In genomic region chr10:81507691-81508489, GRCm38 (mm10) we compare ENCODE assay signal across 28 mouse cellular contexts. TPM values are rescaled to one million over a fixed set of nuclear protein-coding genes. Genes with fewer than 3 reads are reported as not detected.
DNase-seq lines count a peak whose midpoint lies in the region; ATAC-seq and TF ChIP-seq lines count a peak whose summit lies in the region.
"Had no signal": no experiment of that assay in that cellular context is flagged by ENCODE, and none has a peak within 500 bp of the region (broad histone marks: within the 10 kb centered on the region; RNA-seq: fewer than 3 reads in every experiment).

No protein-coding gene starts in this region.

- H3K9ac ChIP-seq in forebrain, embryonic 14.5 days (ENCODE audit: low read length) = no peak overlapping the region
- no peak overlapping the region for H3K9ac ChIP-seq in kidney, embryonic 16.5 days (replicated peaks; ENCODE audit: low read length)
- H3K9ac ChIP-seq: embryonic facial prominence, embryonic 12.5 days; heart, embryonic 13.5 days; liver, embryonic 15.5 days; lung, embryonic 15.5 days had no signal

- peak; percentile 65 for ATAC-seq in monocyte, adult 5-6 weeks (replicated peaks; ENCODE audit: insufficient number of reproducible peaks, low FRiP score, low TSS enrichment, poor library complexity, severe bottlenecking)
- no peak for ATAC-seq in forebrain, embryonic 14.5 days
- ATAC-seq in kidney, embryonic 16.5 days (ENCODE audit: low FRiP score, low TSS enrichment) = no peak
- ATAC-seq: hindbrain, postnatal 0 days had no signal

- peak overlapping the region; percentile 76 for H3K4me3 ChIP-seq in E14TG2a.4 (replicated peaks; ENCODE audit: low read length)
- no peak overlapping the region for H3K4me3 ChIP-seq in forebrain, embryonic 14.5 days (ENCODE audit: low read depth, low read length)
- H3K4me3 ChIP-seq in kidney, embryonic 16.5 days (ENCODE audit: low read length) = no peak overlapping the region
- H3K4me3 ChIP-seq: embryonic facial prominence, embryonic 12.5 days; heart, embryonic 13.5 days; limb, embryonic 10.5 days; liver, embryonic 15.5 days; lung, embryonic 15.5 days had no signal

- 82% methylated on average over 13 of the region's 13 CpGs for WGBS in forebrain, embryonic 14.5 days
- 63% methylated on average over 13 of the region's 13 CpGs for WGBS in kidney, embryonic 16.5 days

- H3K27ac ChIP-seq in forebrain, embryonic 14.5 days (ENCODE audit: low read depth, low read length) = no peak overlapping the region
- H3K27ac ChIP-seq in kidney, embryonic 16.5 days (ENCODE audit: low read length) = no peak overlapping the region
- H3K27ac ChIP-seq: embryonic facial prominence, embryonic 12.5 days; heart, embryonic 13.5 days; hindbrain, postnatal 0 days; kidney, postnatal 0 days; limb, embryonic 10.5 days; liver, embryonic 15.5 days; lung, embryonic 15.5 days had no signal

- TF ChIP-seq CTCF in E14TG2a.4 (conservative IDR thresholded peaks at IDR 0.05; ENCODE audit: low read length) = no peak

- no peak overlapping the region for H3K4me2 ChIP-seq in forebrain, embryonic 14.5 days (ENCODE audit: low read length)
- H3K4me2 ChIP-seq in kidney, embryonic 16.5 days (replicated peaks; ENCODE audit: low read depth, low read length) = no peak overlapping the region
- H3K4me2 ChIP-seq: embryonic facial prominence, embryonic 12.5 days; heart, embryonic 13.5 days; liver, embryonic 15.5 days; lung, embryonic 15.5 days had no signal

- peaks cover 38% of the 10 kb centered on the region for H3K36me3 ChIP-seq in E14TG2a.4 (ENCODE audit: insufficient read depth, low read length)
- no peaks in the 10 kb centered on the region for H3K36me3 ChIP-seq in forebrain, embryonic 14.5 days (ENCODE audit: control insufficient read depth, insufficient read depth, low read length)
- no peaks in the 10 kb centered on the region for H3K36me3 ChIP-seq in kidney, embryonic 16.5 days (ENCODE audit: insufficient read depth, low read length)
- H3K36me3 ChIP-seq: embryonic facial prominence, embryonic 12.5 days; heart, embryonic 13.5 days; limb, embryonic 10.5 days; lung, embryonic 15.5 days had no signal

- H3K4me1 ChIP-seq in E14TG2a.4 (replicated peaks; ENCODE audit: low read depth, low read length) = peaks cover 91% of the 10 kb centered on the region
- H3K4me1 ChIP-seq in forebrain, embryonic 14.5 days (ENCODE audit: control insufficient read depth, insufficient read depth, low read length) = no peaks in the 10 kb centered on the region
- 0 out of 2 replicates have a peak, but pooled peaks cover under 1% of the 10 kb centered on the region for H3K4me1 ChIP-seq in kidney, embryonic 16.5 days (ENCODE audit: insufficient read depth, low read length)

- DNase-seq in CD4-positive, CD25-positive, alpha-beta regulatory T cell, adult 2 months (ENCODE audit: low read depth, low spot score) = peak; percentile 81
- peak; percentile 63 for DNase-seq in WW6 (ENCODE audit: low read depth, low spot score)
- no peak for DNase-seq in gastrocnemius, postnatal 4 days (ENCODE audit: low spot score in 2 of 2)
- DNase-seq in forebrain, embryonic 14.5 days (ENCODE audit: low spot score) = no peak
- DNase-seq in thymus, postnatal 4 days = no peak
- DNase-seq: adrenal gland, postnatal 10 days; cerebellum, adult 2 months; cerebellum, postnatal 25 days; heart, adult 18-20 months; heart, postnatal 14 days; kidney, adult 18-20 months; liver; lung, postnatal 36 days; midbrain, embryonic 14.5 days; right cerebral cortex, postnatal 25 days; spleen, adult 18-20 months; thymus, postnatal 25 days had no signal

- H3K9me3 ChIP-seq in E14TG2a.4 (ENCODE audit: low read length) = peaks cover 6% of the 10 kb centered on the region; the same call in 1 of the 2 replicates
- H3K9me3 ChIP-seq in forebrain, embryonic 14.5 days (replicated peaks; ENCODE audit: control insufficient read depth, low read length) = no peaks in the 10 kb centered on the region
- no peaks in the 10 kb centered on the region for H3K9me3 ChIP-seq in kidney, embryonic 16.5 days (ENCODE audit: low read length)
- H3K9me3 ChIP-seq: embryonic facial prominence, embryonic 12.5 days; heart, embryonic 13.5 days; limb, embryonic 10.5 days; liver, embryonic 15.5 days; lung, embryonic 15.5 days had no signal

- H3K27me3 ChIP-seq in E14TG2a.4 (ENCODE audit: insufficient read depth, low read length) = peaks cover 19% of the 10 kb centered on the region
- peaks cover 7% of the 10 kb centered on the region for H3K27me3 ChIP-seq in forebrain, embryonic 14.5 days (replicated peaks; ENCODE audit: control insufficient read depth, insufficient read depth, low read length)
- H3K27me3 ChIP-seq in kidney, embryonic 16.5 days (ENCODE audit: insufficient read depth, low read length) = peaks cover 4% of the 10 kb centered on the region; the same call in 1 of the 2 replicates

RNA-seq across cellular contexts. Expression of gene S1pr4, which starts 8.0 kb away (rescaled TPM):
- 20.5 to 50.8 TPM (median 33.5 TPM) in 3 replicates for total RNA-seq in monocyte, adult 5-6 weeks (2017)
- total RNA-seq in gastrocnemius, postnatal 4 days (2021) = under 1 TPM; 0.37 to 0.54 TPM
- 0.26 and 0.53 TPM in 2 replicates for polyA plus RNA-seq in forebrain, embryonic 14.5 days (2014; fragmentation: Nextera tagmentation; extraction: Ambion mirVana)
- polyA plus RNA-seq in kidney, embryonic 16.5 days (2015; fragmentation: Nextera tagmentation; extraction: Ambion mirVana) = 1.5 and 1.7 TPM in 2 replicates

RNA-seq across cellular contexts. Expression of gene Ncln, which starts 11.7 kb away (rescaled TPM):
- 42.6 to 86.4 TPM (median 79.6 TPM) in 3 replicates for total RNA-seq in monocyte, adult 5-6 weeks (2017)
- 10 to 100 TPM; 59.3 to 61.3 TPM for total RNA-seq in gastrocnemius, postnatal 4 days (2021)
- polyA plus RNA-seq in forebrain, embryonic 14.5 days (2014; fragmentation: Nextera tagmentation; extraction: Ambion mirVana) = 36.8 and 52.0 TPM in 2 replicates
- 107 and 112 TPM in 2 replicates for polyA plus RNA-seq in kidney, embryonic 16.5 days (2015; fragmentation: Nextera tagmentation; extraction: Ambion mirVana)

RNA-seq across cellular contexts. Expression of gene Gna15, which starts 16.1 kb away (rescaled TPM):
- 20.3 to 41.0 TPM (median 29.4 TPM) in 3 replicates for total RNA-seq in monocyte, adult 5-6 weeks (2017)
- total RNA-seq in gastrocnemius, postnatal 4 days (2021) = 1 to 10 TPM; 1.1 to 1.8 TPM
- 0.90 and 1.2 TPM in 2 replicates for polyA plus RNA-seq in forebrain, embryonic 14.5 days (2014; fragmentation: Nextera tagmentation; extraction: Ambion mirVana)
- polyA plus RNA-seq in kidney, embryonic 16.5 days (2015; fragmentation: Nextera tagmentation; extraction: Ambion mirVana) = 0.70 and 0.98 TPM in 2 replicates

RNA-seq across cellular contexts. Expression of gene Celf5, which starts 25.4 kb away (rescaled TPM):
- 0.32 TPM in 1 of 3 replicates, not detected in the others for total RNA-seq in monocyte, adult 5-6 weeks (2017)
- total RNA-seq in gastrocnemius, postnatal 4 days (2021) = under 1 TPM; 0.47 to 0.52 TPM
- 57.9 and 69.6 TPM in 2 replicates for polyA plus RNA-seq in forebrain, embryonic 14.5 days (2014; fragmentation: Nextera tagmentation; extraction: Ambion mirVana)
- polyA plus RNA-seq in kidney, embryonic 16.5 days (2015; fragmentation: Nextera tagmentation; extraction: Ambion mirVana) = 0.29 and 0.67 TPM in 2 replicates
- total RNA-seq: megakaryocyte-erythroid progenitor cell, adult 5-6 weeks had no signal
- polyA plus RNA-seq: liver, embryonic 15.5 days had no signal

RNA-seq across cellular contexts. Expression of gene Gna11, which starts 37.1 kb away (rescaled TPM):
- total RNA-seq in monocyte, adult 5-6 weeks (2017) = 2.2 to 17.5 TPM (median 15.1 TPM) in 3 replicates
- 10 to 100 TPM; 56.8 to 59.5 TPM for total RNA-seq in gastrocnemius, postnatal 4 days (2021)
- polyA plus RNA-seq in forebrain, embryonic 14.5 days (2014; fragmentation: Nextera tagmentation; extraction: Ambion mirVana) = 97.6 and 98.9 TPM in 2 replicates
- 92.3 and 92.7 TPM in 2 replicates for polyA plus RNA-seq in kidney, embryonic 16.5 days (2015; fragmentation: Nextera tagmentation; extraction: Ambion mirVana)

Comparison
In these comparisons a context has a peak if more than half of its experiments do, and no peak if none do; other contexts are left out.
1. DNase-seq: peak in CD4-positive, CD25-positive, alpha-beta regulatory T cell, adult 2 months (single experiment) and WW6 (single experiment); none in gastrocnemius, postnatal 4 days (0 of 2), forebrain, embryonic 14.5 days (single experiment) and thymus, postnatal 4 days (single experiment).
2. RNA of gene S1pr4, which starts 8.0 kb away (total RNA-seq): 20.5 to 50.8 TPM in monocyte, adult 5-6 weeks; 0.37 to 0.54 TPM in gastrocnemius, postnatal 4 days; every median in the first group is over 10 times any median in the second.